17 mouse cellular contexts compared by ENCODE assay signal in the genomic region with DNA sequence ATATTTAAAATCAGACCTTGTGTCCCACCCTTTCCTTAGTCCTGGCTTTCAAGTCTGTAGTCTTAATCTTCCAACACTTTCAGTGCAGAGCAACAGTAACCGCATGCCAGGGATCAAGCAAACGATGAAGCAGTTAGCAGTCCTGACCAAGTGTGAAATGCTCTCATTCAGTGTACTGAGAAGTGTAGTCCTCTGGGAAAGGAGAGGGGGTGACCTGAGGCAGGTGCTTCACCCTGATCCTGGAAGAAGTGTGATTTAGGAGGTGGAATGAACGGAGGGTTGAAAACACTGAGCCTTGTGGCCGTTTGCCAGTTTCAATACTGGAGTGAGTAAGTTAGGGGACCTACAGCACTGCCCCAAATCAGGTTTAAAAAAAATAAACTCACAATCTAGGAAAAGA.
"Had no signal": no experiment of that assay in that cellular context is flagged by ENCODE, and none has a peak within 500 bp of the region (broad histone marks: within the 10 kb centered on the region; RNA-seq: fewer than 3 reads in every experiment).

No protein-coding gene starts in this region.

- H3K9me3 ChIP-seq: intestine, embryonic 15.5 days; limb, embryonic 13.5 days; liver, embryonic 15.5 days; midbrain, embryonic 10.5 days; neural tube, embryonic 15.5 days had no signal

- DNase-seq: kidney, adult 18-20 months; kidney, postnatal 10 days; kidney, postnatal 4 days; lung, embryonic 14.5 days; lung, postnatal 4 days; midbrain, embryonic 14.5 days; right cerebral cortex, adult 18-20 months; right cerebral cortex, postnatal 25 days; thymus, postnatal 36 days had no signal

- H3K9ac ChIP-seq: intestine, embryonic 15.5 days; limb, embryonic 13.5 days; liver, embryonic 15.5 days; lung, embryonic 14.5 days; neural tube, embryonic 15.5 days had no signal

- ATAC-seq: intestine, embryonic 15.5 days had no signal

- H3K36me3 ChIP-seq: intestine, embryonic 15.5 days; midbrain, embryonic 10.5 days had no signal

- H3K4me3 ChIP-seq: intestine, embryonic 15.5 days; layer of hippocampus, adult 2 months; limb, embryonic 13.5 days; liver, embryonic 15.5 days; midbrain, embryonic 10.5 days; myocyte; neural tube, embryonic 15.5 days had no signal

- H3K27me3 ChIP-seq: intestine, embryonic 15.5 days; limb, embryonic 13.5 days; liver, embryonic 15.5 days; neural tube, embryonic 15.5 days had no signal

- H3K27ac ChIP-seq: intestine, embryonic 15.5 days; layer of hippocampus, adult 2 months; limb, embryonic 13.5 days; midbrain, embryonic 10.5 days; neural tube, embryonic 15.5 days had no signal

- H3K4me2 ChIP-seq: intestine, embryonic 15.5 days; limb, embryonic 13.5 days; liver, embryonic 11.5 days; liver, embryonic 15.5 days; lung, embryonic 14.5 days; neural tube, embryonic 15.5 days had no signal
